Mouse (Mus musculus) T-helper 2 cell (primary cell): ENCODE data around the gene Rbp1.

Experiments used
- in situ Hi-C: fragments of 300-600 bp; cut with MboI, MseI; formaldehyde crosslinking; loops from one replicate; pipeline ENCODE4 v1.15.1; 2025; ENCODE audit warnings: high pct_unique_total_duplicates

The Rbp1 gene

GRCm38 (mm10) chr9:98422656-98423055, at the start of gene Rbp1:
TSS of gene Rbp1 (plus strand) at chr9:98422961.
- in situ Hi-C loops: no loop called here

- in situ Hi-C loops: loop anchor here (25.0 kb wide), 1 partner anchor 1236 kb away; no protein-coding TSS in a partner anchor
These were observed 49.4 kb upstream of the Rbp1 start for GRCm38 (mm10) chr9:98373358-98373757.

GRCm38 (mm10) chr9:98374897-98375296, 47.9 kb upstream of the Rbp1 start:
- in situ Hi-C loops: loop anchor here (25.0 kb wide), 1 partner anchor 1238 kb away; no protein-coding TSS in a partner anchor

- in situ Hi-C loops: no loop called here
These were observed 47.2 kb upstream of the Rbp1 start for GRCm38 (mm10) chr9:98375329-98376170.

- in situ Hi-C loops: no loop called here
These were observed 43.0 kb upstream of the Rbp1 start for GRCm38 (mm10) chr9:98379736-98380135.

- in situ Hi-C loops: no loop called here
These were observed 42.2 kb upstream of the Rbp1 start for GRCm38 (mm10) chr9:98380593-98380992.

- in situ Hi-C loops: no loop called here
These were observed 34.8 kb upstream of the Rbp1 start for GRCm38 (mm10) chr9:98387741-98388632.

- in situ Hi-C loops: no loop called here
These were observed 34.2 kb upstream of the Rbp1 start for GRCm38 (mm10) chr9:98388633-98388965.

GRCm38 (mm10) chr9:98393496-98393895, 29.3 kb upstream of the Rbp1 start:
- in situ Hi-C loops: no loop called here

- in situ Hi-C loops: no loop called here
These were observed 25.6 kb upstream of the Rbp1 start for GRCm38 (mm10) chr9:98397211-98397610.

- in situ Hi-C loops: no loop called here
These were observed 24.9 kb upstream of the Rbp1 start for GRCm38 (mm10) chr9:98397866-98398265.

- in situ Hi-C loops: no loop called here
These were observed 22.4 kb upstream of the Rbp1 start for GRCm38 (mm10) chr9:98400185-98400894.

- in situ Hi-C loops: no loop called here
These were observed 21.1 kb upstream of the Rbp1 start for GRCm38 (mm10) chr9:98401611-98402010.

GRCm38 (mm10) chr9:98407771-98408170, 15.0 kb upstream of the Rbp1 start:
- in situ Hi-C loops: no loop called here

GRCm38 (mm10) chr9:98409137-98409536, 13.6 kb upstream of the Rbp1 start:
- in situ Hi-C loops: no loop called here

GRCm38 (mm10) chr9:98415427-98415826, 7.3 kb upstream of the Rbp1 start:
- in situ Hi-C loops: loop anchor here (10.0 kb wide), 1 partner anchor 119 kb away; no protein-coding TSS in a partner anchor

- in situ Hi-C loops: loop anchor here (10.0 kb wide), 1 partner anchor 117 kb away; no protein-coding TSS in a partner anchor
These were observed 4.8 kb upstream of the Rbp1 start for GRCm38 (mm10) chr9:98417919-98418318.

- in situ Hi-C loops: loop anchor here (10.0 kb wide), 1 partner anchor 116 kb away; no protein-coding TSS in a partner anchor
These were observed 4.4 kb upstream of the Rbp1 start for GRCm38 (mm10) chr9:98418346-98418745.

GRCm38 (mm10) chr9:98420666-98421065, 2.1 kb upstream of the Rbp1 start:
- in situ Hi-C loops: no loop called here

- in situ Hi-C loops: no loop called here
These were observed 858 bp upstream of the Rbp1 start for GRCm38 (mm10) chr9:98421903-98422302.

GRCm38 (mm10) chr9:98423691-98424090, 930 bp downstream of the Rbp1 start:
- in situ Hi-C loops: no loop called here

GRCm38 (mm10) chr9:98424291-98424690, 1.5 kb downstream of the Rbp1 start:
- in situ Hi-C loops: no loop called here
